15 mouse cellular contexts compared by ENCODE assay signal in genomic region chr16:34427654-34428053, GRCm38 (mm10).
"Had no signal": no experiment of that assay in that cellular context is flagged by ENCODE, and none has a peak within 500 bp of the region (broad histone marks: within the 10 kb centered on the region; RNA-seq: fewer than 3 reads in every experiment).

No protein-coding gene starts in this region.

- H3K9ac ChIP-seq: lung, embryonic 14.5 days; midbrain, embryonic 13.5 days; midbrain, embryonic 15.5 days; neural tube, embryonic 12.5 days; stomach, embryonic 15.5 days had no signal

- H3K27ac ChIP-seq: midbrain, embryonic 13.5 days; midbrain, embryonic 15.5 days; neural tube, embryonic 12.5 days; stomach, embryonic 15.5 days; stomach, postnatal 0 days had no signal

- H3K4me3 ChIP-seq: megakaryocyte, embryonic 14.5 days; midbrain, embryonic 13.5 days; midbrain, embryonic 15.5 days; neural tube, embryonic 12.5 days; stomach, embryonic 15.5 days had no signal

- H3K36me3 ChIP-seq: midbrain, embryonic 13.5 days; midbrain, embryonic 15.5 days; neural tube, embryonic 12.5 days; stomach, embryonic 15.5 days had no signal

- H3K4me1 ChIP-seq: megakaryocyte, embryonic 14.5 days had no signal

- H3K27me3 ChIP-seq: midbrain, embryonic 13.5 days; midbrain, embryonic 15.5 days; neural tube, embryonic 12.5 days; stomach, embryonic 15.5 days had no signal

- DNase-seq: lung, adult 18-20 months; lung, embryonic 14.5 days; lung, postnatal 10 days; lung, postnatal 4 days; right cerebral cortex, postnatal 14 days; thymus, adult 2 months; thymus, postnatal 25 days; thymus, postnatal 4 days had no signal

- ATAC-seq: midbrain, embryonic 13.5 days; midbrain, embryonic 15.5 days had no signal

- H3K9me3 ChIP-seq: megakaryocyte, embryonic 14.5 days; midbrain, embryonic 13.5 days; midbrain, embryonic 15.5 days; neural tube, embryonic 12.5 days; stomach, embryonic 15.5 days had no signal

- H3K4me2 ChIP-seq: lung, embryonic 14.5 days; midbrain, embryonic 11.5 days; midbrain, embryonic 13.5 days; midbrain, embryonic 15.5 days; neural tube, embryonic 12.5 days; stomach, embryonic 15.5 days had no signal
